Mouse (Mus musculus) brain, embryonic 18.5 days (tissue): ENCODE results near the gene B3gnt8.
A peak's percentile ranks its signal among the peaks of the same experiment; 100 is the strongest.

Experiments
- DNase-seq: peaks from one replicate; pipeline ENCODE4 v3.0.0-alpha.2; 2012; ENCODE audit warnings: low read depth, low spot score

B3gnt8 gene

DNA sequence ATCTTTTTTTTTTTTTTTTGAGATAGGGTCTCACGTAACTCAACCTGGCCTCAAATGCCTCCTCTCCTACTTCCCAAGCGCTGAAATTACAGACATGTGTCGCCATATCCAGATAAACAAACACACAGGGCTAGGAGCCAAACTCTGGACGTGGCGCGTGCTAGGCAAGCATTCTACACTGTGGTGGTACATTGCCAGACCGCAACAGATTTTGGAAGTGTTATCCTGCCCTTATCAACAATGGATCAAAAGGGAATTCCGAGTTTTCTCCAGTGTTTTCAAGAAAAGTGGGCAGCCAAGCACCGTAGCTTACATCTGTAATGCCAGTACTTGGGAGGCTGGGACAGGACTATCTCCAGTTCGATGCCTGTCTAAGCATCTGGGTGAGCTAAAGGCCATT is 31.3 kb downstream of the B3gnt8 start:
- DNase-seq, result no peak

DNA sequence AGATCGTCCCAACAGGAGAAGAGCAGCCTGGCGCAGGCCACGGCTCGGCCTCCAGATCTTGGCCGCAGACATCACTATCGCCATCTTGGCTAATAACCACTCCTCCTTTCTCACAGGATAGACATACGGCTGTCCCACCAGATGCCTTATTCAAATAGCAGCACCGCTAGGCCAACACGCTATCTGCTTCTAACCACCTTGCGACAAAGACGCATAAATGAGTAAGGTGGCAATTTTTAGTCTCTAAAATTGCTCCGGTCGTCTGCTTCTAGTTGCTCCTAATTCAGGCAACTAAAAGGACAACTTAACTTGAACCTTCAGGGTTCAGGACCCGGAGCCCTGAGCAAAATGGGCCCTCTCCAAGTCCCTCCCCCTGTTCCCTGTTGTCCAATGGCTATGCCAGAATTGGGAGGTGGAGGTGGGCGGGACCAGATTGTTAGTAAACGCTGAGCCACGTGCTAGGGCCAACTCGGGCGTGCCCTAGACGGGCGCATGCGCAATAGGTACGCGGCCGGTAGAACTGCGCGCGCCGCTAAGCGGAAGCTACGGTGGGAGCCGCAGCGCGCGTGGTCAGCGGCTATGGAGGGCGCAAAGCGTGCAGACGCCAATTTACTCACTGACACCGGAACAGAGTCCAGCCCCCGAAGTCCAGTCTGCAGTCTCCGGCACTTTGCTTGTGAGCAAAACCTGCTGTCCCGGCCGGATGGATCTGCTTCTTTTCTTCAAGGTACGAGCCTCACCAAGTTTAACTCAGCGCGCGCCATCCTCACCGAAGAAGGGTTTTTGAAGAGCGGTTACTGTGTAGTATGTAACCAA is 32.4 kb downstream of the B3gnt8 start, which contains the start of the genes Bckdha and Exosc5:
Gene Bckdha (minus strand): TSS at position 325 of the 816 bp plus-strand sequence.
Gene Exosc5 (plus strand): TSS at position 508 of the 816 bp plus-strand sequence.
- DNase-seq, result peak; percentile 99

DNA sequence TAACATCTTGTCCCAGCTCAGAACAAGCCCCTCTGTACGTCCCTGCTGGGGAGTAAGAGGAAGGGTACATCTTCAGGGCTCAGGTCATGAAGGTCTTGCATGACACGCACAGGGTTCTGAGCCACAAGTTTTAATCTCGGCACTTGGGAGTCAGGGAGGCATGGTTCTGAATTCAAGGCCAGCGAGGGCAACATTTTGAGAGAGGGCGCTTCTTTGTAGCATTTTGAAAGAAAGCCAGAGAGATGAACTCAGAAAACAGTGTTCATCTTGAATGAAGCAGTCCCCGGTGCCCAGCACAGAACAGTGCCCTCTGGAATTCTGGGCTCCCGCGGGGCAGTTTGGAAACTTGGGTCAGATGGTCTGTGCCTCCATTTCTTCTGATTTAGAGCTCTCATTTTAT is 39.9 kb downstream of the B3gnt8 start:
- DNase-seq, result no peak

DNA sequence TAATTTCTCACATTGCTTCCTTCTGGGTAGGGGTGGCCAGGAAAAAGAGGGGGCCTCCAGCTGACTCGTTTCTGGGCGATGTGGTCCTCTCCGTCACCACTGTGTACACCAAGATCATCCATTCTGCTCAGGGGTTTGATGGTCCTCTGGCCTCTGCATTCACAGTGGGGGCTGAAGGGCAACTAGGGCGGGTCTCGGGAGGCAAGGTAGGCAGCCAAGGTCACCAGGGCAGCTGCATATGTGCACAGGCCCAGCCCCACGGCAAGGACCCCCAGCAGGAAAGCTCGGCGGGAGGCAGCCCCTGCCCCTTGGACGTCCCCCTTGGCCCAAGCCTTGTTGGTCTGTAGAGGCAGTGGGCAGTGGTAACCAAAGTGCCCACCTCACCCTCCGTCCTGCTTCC is 42.7 kb downstream of the B3gnt8 start:
- DNase-seq, result no peak

DNA sequence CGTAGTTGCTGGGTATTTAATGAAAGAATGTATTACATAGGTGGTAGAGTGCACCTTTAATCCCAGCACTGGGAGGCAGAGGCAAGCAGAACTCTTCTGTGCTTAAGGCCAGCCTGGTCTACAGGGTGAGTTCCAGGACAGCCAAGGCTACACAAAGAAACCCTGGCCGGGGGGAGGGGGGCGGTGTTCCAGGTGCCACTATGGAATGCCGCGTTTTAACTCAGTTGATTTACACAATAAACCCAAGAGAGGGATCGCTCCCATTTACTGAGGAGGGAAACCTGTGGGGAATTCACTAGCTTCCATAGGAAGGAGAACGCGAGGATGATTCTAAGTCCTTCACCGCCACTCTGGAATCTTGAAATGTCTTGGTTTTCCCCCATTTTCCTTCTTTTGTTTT is 43.2 kb downstream of the B3gnt8 start:
- DNase-seq, result no peak

DNA sequence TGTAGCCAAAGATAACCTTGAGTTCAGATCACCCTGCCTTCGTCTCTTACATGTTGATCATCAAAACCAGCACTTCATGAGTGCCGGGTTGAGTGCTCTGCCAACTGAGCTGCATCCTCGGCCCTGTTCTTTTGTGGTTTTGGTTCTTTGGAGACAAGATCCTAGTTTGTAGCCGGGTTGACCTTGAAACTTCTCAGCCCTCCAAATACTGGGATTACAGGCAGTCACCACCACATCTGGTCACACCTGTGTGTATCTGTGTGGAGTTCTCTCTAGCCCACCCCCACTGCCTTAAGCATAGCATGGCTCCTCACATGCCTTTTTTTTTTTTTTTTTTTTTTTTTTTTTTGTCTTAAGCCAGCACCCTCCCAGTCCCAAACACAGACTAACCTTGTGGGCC is 43.6 kb downstream of the B3gnt8 start:
- DNase-seq, result no peak

DNA sequence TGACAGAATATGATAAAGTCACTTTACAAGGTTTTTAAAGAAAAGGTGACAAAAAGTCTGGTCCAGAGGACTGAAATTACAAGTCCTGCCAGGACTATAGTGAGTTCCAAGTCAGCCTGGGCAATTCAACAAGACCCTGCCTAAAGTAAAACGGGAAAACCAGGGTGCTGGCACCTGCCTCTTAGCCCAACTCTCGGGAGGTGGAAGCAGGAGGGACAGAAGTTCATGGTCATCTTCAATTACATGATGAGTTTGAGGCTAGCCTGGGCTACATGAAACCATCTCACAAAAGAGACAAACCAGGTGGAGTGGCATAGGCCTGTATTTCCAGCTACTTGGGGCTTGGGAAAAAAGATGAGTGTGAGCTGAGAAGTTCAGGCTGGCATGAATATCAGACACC is 45.2 kb downstream of the B3gnt8 start:
- no peak for DNase-seq

DNA sequence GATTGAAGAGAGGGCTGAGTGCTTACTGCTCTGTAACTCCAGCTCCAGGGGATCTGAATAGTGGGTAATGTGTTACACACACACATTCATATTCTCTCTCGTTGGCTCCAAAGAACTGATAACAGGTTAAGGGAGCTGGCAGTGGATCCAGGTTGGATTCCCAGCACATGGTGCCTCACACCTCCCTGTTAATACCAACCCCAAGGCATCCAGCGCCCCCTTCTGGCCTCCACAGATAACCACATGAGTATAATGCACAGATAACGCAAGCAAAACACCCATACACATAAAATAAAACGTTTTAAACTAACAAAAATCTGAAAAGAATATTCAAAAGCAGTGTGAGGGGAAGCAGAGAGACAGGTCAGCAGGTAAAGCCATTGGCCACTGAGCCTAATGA is 46.0 kb downstream of the B3gnt8 start:
- DNase-seq, result no peak

DNA sequence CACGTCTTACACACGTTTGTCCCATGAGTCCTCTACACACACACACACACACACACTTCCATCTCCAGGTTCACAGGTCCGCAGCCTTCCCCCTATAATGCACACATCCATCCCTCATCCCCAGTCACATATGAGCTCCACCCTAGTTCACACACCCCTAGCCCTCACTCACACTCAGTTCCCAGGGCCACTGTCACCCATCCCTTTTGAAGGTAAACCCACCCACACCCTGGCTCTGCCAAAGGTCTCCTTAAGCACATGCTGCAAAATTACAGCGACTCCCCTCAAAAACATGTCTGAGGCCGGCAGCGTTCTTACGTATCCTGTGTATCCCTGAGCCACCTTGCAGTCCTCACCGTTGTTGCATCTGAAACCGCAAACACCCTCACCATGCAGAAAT is 47.8 kb downstream of the B3gnt8 start:
- no peak for DNase-seq

DNA sequence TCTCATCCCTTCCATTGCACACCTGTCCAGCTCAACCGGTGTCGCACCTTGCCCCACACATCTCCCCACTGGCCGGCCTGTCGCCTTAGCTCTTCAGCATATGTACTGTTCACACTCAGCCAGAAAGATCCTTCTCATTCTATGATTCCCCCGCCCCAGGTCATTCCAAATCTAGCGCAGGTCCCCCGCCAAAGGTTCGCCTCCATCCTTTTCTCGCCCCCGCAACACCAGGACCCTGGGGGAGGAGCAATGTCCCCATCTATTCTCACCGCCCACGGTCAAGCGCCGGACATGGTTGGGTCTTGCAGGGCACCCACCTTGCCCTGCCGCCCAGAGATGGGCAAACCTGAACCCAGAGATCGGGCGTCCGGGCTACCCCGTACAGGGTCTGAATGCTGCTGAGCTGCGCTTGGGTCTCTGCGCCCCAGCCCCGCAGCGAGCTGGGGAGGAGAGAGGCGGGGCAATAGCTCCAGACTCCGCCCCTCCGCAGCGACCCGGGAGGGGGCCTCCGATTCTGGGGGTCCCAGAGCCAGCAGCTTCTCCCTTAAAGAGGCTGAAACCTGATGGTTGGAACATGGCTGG is 48.4 kb downstream of the B3gnt8 start, which contains the start of gene Tmem91:
Gene Tmem91 (minus strand): TSS at position 448 of the 582 bp plus-strand sequence.
- DNase-seq, result no peak

DNA sequence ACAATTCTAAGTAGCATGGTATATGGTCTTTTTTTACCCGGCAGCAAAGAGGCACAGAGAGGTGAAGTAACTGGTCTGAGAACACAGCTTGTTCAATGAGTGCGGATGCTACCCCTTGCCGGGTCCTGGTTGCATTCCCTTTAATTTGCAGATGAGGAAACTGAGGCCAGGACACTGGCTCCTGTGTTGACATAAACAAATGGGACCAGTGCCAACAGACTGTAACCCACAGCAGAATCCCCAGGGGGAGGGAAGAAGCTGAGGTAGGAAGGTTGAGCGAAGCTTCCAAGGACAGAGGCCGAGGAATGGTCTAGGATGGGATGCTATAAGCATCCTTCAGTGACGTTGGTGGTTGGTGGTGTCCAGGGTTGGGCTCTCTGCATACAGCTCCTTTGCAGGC is 49.0 kb downstream of the B3gnt8 start:
- no peak for DNase-seq

DNA sequence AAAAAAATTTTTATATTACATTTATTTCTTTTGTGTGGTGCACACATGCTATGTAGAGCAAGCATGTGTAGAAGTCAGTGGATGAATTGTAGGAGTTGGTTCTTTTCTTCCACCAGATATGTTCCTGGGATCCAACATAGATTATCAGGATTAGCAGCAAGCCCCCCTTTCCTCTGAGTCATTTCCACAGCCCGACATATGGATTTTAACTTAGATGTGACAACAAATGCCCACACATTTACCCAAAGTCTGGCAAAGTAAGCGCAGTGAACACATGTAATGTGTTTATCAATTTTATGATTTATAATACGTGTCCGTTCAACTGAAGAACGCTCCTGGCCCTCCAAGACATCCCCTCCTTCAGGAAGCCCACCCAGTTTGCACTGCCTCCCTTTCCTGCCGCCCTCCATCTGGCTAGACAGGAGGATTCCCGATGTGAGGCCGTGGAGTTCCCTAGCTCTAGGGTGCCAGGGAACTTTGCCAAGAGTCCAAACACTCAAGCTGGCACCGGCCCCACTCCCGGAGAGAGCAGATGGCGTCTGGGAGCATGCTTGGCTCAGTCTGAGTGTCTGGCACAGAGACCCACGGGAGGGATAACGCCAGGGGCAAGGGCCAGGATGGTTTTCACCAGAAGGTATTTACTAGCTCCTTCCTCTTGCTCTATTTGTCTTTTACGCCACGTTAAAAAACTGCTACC is 49.8 kb downstream of the B3gnt8 start:
- peak; percentile 89 for DNase-seq

DNA sequence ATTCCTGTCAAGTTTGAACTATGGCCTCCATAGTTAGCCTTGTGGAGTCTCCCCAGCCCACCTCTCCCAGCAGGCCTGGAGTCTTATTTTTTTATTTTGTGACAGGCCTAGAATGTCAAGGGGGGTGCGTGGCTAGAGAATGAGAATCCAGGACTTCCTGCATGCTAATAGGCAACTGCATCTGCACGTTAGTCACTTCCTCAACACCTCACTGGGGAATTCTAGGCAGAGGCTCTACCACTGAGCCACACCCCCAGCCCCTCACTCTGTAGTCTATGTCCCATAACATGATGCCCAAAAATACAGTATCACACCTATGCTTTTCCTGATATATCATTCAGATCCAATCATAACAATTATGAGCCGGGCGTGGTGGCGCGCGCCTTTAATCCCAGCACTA is 50.6 kb downstream of the B3gnt8 start:
- DNase-seq, result no peak

DNA sequence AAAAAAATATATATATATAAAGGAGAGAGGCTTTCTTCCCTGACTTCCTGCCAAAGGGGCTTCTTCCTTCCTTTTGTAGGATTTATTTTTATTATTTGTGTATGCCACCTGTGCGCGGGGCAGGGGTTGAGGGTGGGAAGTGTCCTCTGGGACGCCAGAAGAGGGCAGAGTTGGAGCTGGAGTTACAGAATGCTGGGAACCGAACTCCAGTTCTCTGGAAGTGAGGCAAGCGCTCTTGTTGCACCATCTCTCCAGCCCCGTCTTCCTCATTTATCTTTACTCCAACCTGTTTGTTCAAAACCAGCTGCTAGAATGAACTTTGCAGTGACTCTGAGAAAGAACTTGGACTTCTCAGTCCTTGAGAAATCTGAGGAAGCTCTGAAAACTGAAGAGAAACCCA is 53.5 kb downstream of the B3gnt8 start:
- DNase-seq, result no peak

DNA sequence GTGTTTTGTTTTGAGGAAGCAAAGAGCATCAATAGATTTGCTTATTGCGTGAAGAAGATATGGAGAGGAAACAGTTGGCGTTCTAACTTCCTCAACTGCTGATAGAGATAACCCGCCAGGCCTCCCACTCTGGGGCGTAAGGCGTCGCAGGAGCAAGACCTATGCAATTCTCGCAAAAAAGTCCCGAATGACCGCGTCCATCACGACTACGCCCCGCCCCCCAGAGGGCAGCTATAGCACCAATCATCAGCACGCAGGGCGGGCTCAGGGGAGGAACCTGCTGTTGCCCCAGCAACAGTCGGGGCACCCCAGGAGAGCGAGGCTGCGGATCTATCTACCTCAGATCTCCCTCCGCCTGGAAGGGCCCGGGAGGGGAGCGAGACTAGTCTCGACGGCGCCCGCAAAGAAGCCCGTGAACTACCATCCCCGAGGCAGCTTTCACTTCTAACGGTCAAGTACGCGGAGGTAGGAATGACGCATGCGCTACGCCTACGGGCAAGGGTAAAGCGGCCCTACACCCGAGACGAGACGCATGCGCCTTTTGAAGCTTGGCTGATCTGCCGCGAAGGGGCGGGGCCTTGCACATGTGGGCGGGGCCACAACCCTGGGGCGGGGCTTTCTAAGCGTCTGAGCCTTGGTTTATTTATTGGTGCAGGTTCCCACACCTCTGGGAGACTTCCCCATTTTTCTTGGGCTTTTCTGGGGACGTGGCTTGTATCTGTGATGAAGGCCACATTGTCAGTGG is 54.2 kb downstream of the B3gnt8 start, which contains the start of gene B9d2:
Gene B9d2 (plus strand): TSS at position 267 of the 745 bp plus-strand sequence.
- DNase-seq, result peak; percentile 86

DNA sequence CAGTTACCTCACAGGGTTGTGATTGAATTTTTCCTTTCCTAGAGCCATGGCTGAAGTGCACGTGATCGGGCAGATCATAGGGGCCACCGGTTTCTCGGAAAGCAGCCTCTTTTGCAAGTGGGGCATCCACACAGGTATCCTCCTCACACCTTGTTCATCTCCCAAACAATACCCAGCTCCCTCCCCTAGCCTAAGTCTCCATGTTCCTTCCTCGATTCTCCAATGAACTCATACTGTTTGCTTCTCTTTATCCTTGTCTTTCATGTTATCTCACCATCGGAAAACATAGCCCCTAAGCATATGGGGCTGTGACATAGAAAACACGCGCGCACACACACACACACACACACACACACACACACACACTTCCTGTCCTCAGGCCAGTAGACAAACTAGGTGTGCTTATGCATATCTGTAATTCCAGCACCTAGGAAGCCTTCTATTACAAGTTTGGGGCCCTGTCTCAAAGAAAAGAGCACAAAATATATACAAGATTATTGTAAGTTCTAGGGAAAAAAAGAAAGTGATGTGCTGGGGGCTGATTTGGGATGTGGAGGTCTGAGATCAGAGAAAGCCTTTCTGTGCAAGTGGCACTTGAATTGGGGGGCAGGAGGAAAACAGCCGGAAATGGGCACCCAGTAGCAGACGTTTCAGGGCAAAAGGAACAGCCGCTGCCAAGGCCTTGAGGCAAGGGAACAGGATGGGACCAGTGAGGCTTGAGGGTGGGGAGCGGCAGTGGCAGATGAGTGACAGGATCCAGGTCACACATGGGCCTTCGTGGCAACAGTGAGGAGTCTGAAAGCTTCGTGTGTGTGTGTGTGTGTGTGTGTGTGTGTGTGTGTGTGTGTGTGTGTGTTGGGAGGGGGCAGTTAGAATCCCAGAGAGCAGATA is 55.1 kb downstream of the B3gnt8 start:
- no peak for DNase-seq

DNA sequence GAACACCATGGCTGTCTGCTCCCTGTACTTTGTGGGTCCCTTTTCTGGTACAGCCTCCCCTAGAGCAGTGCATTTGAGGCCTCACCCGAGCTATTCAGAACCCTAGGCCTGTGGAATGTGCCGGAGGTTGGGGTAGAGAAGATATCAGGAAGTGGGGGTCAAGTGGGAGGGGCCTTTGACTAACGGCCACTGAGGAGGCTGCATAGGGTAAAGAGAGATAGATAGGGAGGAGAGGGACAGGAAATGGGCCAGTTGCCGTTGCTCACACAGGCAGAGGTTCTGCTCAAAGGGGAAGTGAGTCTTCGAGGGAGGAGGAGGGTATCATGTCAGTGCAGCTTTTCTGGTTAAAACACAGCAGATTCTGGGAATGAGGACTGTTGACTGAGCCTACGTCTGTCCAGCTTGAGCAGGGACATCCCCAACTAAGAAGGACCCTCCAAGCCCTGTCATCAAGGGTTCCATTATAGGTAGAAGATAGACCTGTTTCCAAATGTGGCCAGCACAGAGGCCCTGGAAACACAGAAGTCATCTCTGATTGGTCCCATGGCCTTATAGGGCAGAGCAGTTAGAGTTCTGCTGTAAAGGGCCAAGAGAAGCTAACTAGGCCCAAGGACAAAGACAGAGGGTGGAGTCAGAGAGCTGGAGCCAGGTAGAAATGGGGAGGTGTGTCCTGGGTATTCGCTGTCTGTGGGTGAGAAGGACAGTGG is 57.2 kb downstream of the B3gnt8 start:
- no peak for DNase-seq

DNA sequence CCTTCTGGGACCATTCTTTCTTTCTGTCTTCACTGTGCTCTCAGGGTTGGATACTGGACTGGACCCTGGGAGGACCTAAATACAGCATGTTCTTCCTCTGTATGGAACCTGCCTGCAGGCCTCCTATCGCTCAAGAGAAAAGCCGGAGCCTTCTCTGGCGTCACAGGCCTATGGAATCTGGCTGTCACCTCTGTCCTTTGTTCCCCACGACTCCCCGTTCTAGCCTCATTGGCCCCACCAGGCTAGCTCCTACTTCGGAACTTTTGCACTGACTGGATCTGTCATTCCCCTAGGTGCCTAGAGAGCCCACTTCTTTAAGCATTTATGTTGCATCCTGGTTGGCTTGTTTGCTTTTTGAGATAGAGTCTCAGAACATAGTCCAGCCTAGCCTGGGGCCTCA is 58.2 kb downstream of the B3gnt8 start:
- DNase-seq, result no peak
